ENCODE assay signal across 13 mouse cellular contexts in genomic region chr14:40870598-40870997, GRCm38 (mm10).
"Had no signal": no experiment of that assay in that cellular context is flagged by ENCODE, and none has a peak within 500 bp of the region (broad histone marks: within the 10 kb centered on the region; RNA-seq: fewer than 3 reads in every experiment).

No protein-coding gene starts in this region.

- H3K9me3 ChIP-seq: limb, embryonic 12.5 days; liver, embryonic 13.5 days; lung, embryonic 15.5 days; megakaryocyte, embryonic 14.5 days; midbrain, embryonic 15.5 days; neural tube, embryonic 12.5 days had no signal

- H3K4me3 ChIP-seq: layer of hippocampus, adult 2 months; limb, embryonic 12.5 days; liver, embryonic 13.5 days; lung, embryonic 15.5 days; megakaryocyte, embryonic 14.5 days; midbrain, embryonic 15.5 days; neural tube, embryonic 12.5 days had no signal

- H3K27me3 ChIP-seq: limb, embryonic 12.5 days; liver, embryonic 13.5 days; lung, embryonic 15.5 days; megakaryocyte, embryonic 14.5 days; midbrain, embryonic 15.5 days; neural tube, embryonic 12.5 days had no signal

- H3K4me2 ChIP-seq: limb, embryonic 12.5 days; liver, embryonic 13.5 days; lung, embryonic 15.5 days; midbrain, embryonic 11.5 days; midbrain, embryonic 15.5 days; neural tube, embryonic 12.5 days had no signal

- H3K9ac ChIP-seq: limb, embryonic 12.5 days; liver, embryonic 13.5 days; liver, postnatal 0 days; lung, embryonic 15.5 days; midbrain, embryonic 15.5 days; neural tube, embryonic 12.5 days had no signal

- H3K36me3 ChIP-seq: limb, embryonic 12.5 days; liver, embryonic 13.5 days; lung, embryonic 15.5 days; midbrain, embryonic 15.5 days; neural tube, embryonic 12.5 days had no signal

- ATAC-seq: liver, postnatal 0 days; midbrain, embryonic 15.5 days had no signal

- H3K27ac ChIP-seq: layer of hippocampus, adult 2 months; limb, embryonic 12.5 days; liver, embryonic 13.5 days; lung, embryonic 15.5 days; macrophage; midbrain, embryonic 15.5 days; neural tube, embryonic 12.5 days had no signal

- DNase-seq: liver; liver, embryonic 13.5 days; liver, postnatal 0 days; lung, postnatal 14 days; thymus, postnatal 4 days had no signal

- H3K4me1 ChIP-seq: limb, embryonic 12.5 days; liver, embryonic 13.5 days; lung, embryonic 15.5 days; megakaryocyte, embryonic 14.5 days; midbrain, embryonic 15.5 days; neural tube, embryonic 12.5 days had no signal
